Mouse (Mus musculus) layer of hippocampus, adult 8-10 months (tissue): ENCODE measurements around the gene Sh3gl2. TPM values are rescaled to one million over a fixed set of nuclear protein-coding genes. Genes with fewer than 3 reads are reported as not detected.

Experiments
- DNase-seq, 2 experiments: peaks; one replicate each; pipeline ENCODE4 v3.0.0; 2022; ENCODE audit warnings: low spot score in 2 of 2
- total RNA-seq, 4 experiments: library from RNA; stranded (reverse); gene quantifications; 2 replicates each; pipeline ENCODE4 v1.2.4; 2022

Gene Sh3gl2
- total RNA-seq, 4 experiments from 2014 or later = 256 to 290 (median 273) TPM

DNA sequence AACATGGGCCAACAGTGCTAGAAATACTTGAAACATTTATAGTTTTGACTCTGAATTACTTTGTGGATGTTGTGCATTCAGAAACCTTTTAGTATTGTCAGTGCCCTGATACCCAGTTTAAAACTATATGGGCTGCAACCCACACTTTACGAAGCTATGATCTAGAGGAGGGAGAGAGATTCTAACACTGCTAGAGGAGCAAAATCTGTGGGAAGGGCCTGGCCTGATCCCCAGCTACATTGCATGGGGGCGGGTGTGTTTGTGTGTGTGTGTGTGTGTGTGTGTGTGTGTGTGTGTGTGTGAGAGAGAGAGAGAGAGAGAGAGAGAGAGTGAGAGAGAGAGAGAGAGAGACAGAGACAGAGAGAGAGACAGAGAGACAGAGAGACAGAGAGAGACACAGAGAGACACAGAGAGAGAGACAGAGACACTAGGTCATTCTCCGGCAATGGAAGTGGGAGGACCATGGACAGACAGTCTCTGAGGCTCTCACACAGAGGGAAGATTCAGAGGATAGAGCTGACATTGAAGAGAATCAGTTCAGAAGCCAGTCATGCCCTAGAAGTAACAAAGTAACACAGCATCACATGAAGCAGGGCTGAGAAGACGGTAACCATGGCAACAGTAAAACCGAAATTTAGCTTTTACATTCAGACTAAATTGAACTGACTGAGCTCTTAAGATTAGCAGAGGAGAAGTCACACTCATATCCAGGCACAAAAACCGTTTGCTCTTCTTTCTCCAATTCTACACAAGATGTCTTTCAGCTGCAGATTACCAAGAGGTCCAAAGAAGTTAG is 95.9 kb downstream of the Sh3gl2 start:
- DNase-seq = no peak

GRCm38 (mm10) chr4:85305912-85306573 is 101.1 kb downstream of the Sh3gl2 start:
- DNase-seq = no peak

GRCm38 (mm10) chr4:85319092-85319491 is 114.2 kb downstream of the Sh3gl2 start:
- no peak for DNase-seq

DNA sequence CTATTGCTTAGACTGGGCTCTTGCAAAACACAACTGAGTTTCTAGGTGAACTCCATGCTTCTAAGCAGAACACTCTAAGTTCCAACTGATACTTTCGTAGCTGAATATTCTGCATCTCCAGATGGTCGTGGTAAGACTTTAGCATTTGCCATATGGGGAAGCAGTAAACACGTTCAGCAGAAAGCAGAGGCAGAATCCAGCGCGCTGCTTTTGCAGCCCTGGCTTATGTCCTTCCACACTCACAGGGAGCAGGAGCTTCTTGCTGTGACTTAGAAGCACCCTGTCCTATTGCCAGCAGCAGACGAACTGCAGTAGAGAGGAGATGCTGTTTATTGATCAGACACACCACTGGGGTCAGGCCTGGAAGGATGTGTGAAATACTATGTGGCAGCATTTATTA is 120.5 kb downstream of the Sh3gl2 start:
- peak; percentile 64 to 72 for DNase-seq

DNA sequence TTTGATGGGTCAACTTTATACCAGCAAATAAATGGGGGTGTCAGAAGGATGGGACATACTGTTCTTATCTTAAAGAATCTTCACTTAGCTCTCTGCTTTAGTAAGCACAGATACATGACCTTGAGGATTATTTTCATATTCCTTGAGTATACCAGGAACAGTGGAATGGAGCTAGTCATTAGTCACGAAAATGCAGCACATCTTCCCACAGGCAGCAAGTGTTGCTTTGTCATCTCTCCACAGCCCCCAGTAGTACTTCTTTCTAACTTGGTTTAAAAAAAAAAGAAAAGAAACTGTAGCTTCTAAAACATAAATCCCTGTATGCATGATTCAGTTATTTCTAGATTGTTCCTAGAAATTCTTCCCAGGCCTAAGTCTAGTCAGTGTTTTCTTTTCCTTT is 121.1 kb downstream of the Sh3gl2 start:
- DNase-seq = no peak

- DNase-seq = peak; percentile 54 to 63
Measured at GRCm38 (mm10) chr4:85334688-85335200, 129.8 kb downstream of the Sh3gl2 start.

GRCm38 (mm10) chr4:85336356-85336755 is 131.4 kb downstream of the Sh3gl2 start:
- DNase-seq = no peak

GRCm38 (mm10) chr4:85339126-85339525 is 134.2 kb downstream of the Sh3gl2 start:
- DNase-seq = no peak

GRCm38 (mm10) chr4:85340686-85341085 is 135.8 kb downstream of the Sh3gl2 start:
- DNase-seq = no peak

- DNase-seq = no peak
Measured at GRCm38 (mm10) chr4:85345911-85346310, 141.0 kb downstream of the Sh3gl2 start.

DNA sequence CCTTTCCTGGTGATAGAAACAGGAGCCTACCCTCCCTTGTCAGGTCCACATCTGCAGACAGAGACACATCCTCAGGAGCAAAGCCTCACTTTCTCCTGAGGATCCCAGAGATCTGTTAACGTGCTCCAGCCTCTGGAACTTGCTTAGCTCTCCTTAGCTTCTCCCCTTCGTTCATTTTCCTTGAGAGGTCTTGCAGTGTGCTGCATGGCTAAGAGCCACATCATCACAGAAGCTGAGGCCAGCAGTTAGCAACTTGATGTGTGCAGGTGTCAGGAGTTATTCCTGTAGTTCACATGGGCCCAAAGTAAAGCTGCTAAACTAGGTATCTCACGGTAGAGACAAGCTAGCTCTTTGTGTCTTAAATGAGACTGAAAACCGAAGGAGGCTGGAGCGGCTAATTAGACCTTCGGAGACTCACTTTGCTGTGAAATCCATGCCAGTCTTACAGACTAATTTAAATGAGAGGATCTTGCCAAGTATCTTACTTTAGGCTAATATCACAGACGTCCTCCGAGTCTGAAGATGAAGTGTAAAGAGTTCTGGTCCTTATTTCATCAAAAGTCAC is 143.2 kb downstream of the Sh3gl2 start:
- DNase-seq = no peak

- DNase-seq = no peak
Measured at GRCm38 (mm10) chr4:85362661-85363060, 157.7 kb downstream of the Sh3gl2 start.

- DNase-seq = no peak
Measured at GRCm38 (mm10) chr4:85363205-85363604, 158.3 kb downstream of the Sh3gl2 start.

GRCm38 (mm10) chr4:85371036-85371435 is 166.1 kb downstream of the Sh3gl2 start:
- DNase-seq = no peak

DNA sequence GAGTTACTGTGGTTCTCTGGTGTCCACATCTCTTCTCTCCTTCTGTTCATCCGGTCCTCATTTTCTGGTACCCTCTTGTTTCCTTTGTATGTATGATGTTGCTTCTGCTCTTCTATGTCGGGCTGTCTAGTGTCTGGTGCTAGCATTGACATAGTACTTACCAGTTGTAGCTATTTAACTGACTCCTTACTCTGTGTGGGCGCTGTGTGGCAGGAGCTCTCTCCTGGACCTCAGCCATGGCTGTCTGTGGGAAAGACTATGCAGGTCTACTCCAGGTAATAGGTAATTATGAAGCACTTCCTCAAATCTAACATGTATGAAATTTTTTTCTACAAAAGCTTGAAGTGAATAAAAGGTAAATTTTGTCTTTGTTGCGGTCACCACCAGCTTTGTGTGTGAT is 169.9 kb downstream of the Sh3gl2 start:
- DNase-seq = no peak

- DNase-seq = no peak
Measured at GRCm38 (mm10) chr4:85376187-85376586, 171.3 kb downstream of the Sh3gl2 start.

DNA sequence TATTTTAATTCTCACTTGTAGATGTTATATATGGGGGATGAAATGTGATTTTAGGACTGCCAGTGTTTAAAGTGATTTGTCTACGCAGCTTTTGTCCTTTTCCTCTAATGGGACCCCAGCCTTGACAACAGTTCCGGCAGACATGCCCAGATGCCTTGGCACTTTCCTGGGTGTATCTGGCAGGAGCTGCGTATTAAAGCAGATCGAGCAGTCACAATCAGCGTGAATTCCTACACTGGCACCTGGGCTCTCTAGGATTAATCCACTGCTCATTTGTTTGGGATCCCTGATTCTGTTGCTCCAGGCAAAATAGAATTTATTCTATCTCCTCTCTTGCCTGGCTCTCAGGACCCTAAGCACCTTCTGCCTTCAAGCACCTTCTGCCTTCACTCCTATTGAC is 171.7 kb downstream of the Sh3gl2 start:
- no peak for DNase-seq

- no peak for DNase-seq
Measured at GRCm38 (mm10) chr4:85385241-85385640, 180.3 kb downstream of the Sh3gl2 start.

DNA sequence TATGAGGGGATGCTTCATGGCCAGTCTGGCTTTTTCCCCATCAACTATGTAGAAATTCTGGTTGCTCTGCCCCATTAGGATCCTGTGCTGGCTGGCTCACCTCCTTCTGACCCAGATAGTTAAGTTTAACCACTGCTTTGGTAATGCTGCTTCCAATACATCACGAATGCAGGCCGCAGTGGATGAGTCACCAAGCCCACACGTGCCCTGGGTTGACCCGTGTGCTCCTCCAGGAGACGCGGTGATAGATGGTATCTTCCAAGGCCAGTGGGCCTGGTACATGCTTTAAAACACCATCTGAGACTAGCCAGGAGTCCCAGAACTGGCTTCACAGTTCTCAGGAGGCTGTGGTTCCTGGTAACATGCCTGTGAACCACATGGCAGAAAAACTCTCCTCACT is 182.8 kb downstream of the Sh3gl2 start:
- no peak for DNase-seq

DNA sequence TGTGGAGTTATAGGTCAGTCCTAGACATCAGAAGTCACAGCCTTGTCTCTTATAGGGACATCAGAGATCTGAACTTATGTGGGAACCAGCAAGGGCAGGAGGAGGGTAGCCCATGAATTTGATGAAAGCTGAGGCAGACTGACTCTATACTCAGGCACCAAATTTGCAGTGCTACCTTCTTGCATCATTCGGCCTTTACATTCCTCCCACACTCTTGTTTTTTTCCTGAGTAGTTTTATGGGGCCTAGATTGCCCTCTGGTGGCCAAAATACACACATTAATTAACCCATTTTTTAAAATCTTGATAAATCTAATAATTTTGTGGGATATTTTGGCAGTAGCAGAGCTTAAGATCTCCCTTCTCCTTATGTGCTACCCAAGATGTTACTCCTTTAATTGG is 186.9 kb downstream of the Sh3gl2 start:
- no peak for DNase-seq

GRCm38 (mm10) chr4:85398765-85399164 is 193.8 kb downstream of the Sh3gl2 start:
- no peak for DNase-seq

GRCm38 (mm10) chr4:85402823-85403222 is 197.9 kb downstream of the Sh3gl2 start:
- peak in 1 of 2 experiments; percentile 56 for DNase-seq
